Mouse (Mus musculus): ENCODE data around the gene Vps33a. TPM values are rescaled to one million over a fixed set of nuclear protein-coding genes. Genes with fewer than 3 reads are reported as not detected.
"Not testable (repeated sequence)": the region's sequence is repeated elsewhere in the genome, so short reads cannot be mapped to it uniquely, and the experiment has no call there.

Gene Vps33a
- polyA plus RNA-seq, 1 experiment from 2014 or later: 41.5 TPM

- Histone ChIP-seq H3K9ac (peak within 1 kb of the TSS; percentile 73), H3K4me1 (peaks cover 27% of the 10 kb centered on the region), H3K36me3 (peaks cover 22% of the 10 kb centered on the region), H3K4me2 (replicated peaks) (peak within 1 kb of the TSS; percentile 95), H3K27me3 (replicated peaks) (no peaks in the 10 kb centered on the region), H3K9me3 (no peaks in the 10 kb centered on the region), H3K27ac (peak within 1 kb of the TSS; percentile 57), H3K4me3 (peak within 1 kb of the TSS; percentile 80)
- WGBS: under 1% methylated on average over 82 of the region's 82 CpGs
- peak; percentile 97 for ATAC-seq (ENCODE audit: low FRiP score, low read depth)
Measured at GRCm38 (mm10) chr5:123523692-123524392, 49.0 kb downstream of the Vps33a start, which contains the start of gene Diablo. Gene Diablo (minus strand): TSS chr5:123524176.

- no peak for ATAC-seq (ENCODE audit: low FRiP score, low read depth)
- no peak overlapping the region; the same call in 1 of the 2 replicates for H3K4me2 ChIP-seq (replicated peaks)
- H3K27ac ChIP-seq: no peak overlapping the region
- H3K9ac ChIP-seq: no peak overlapping the region
- no peak overlapping the region for H3K4me3 ChIP-seq
- 97% methylated on average over 1 of the region's 1 CpGs for WGBS
- H3K4me1 ChIP-seq: peaks cover 27% of the 10 kb centered on the region
- no peaks in the 10 kb centered on the region for H3K9me3 ChIP-seq
- H3K36me3 ChIP-seq: peaks cover 18% of the 10 kb centered on the region
- H3K27me3 ChIP-seq (replicated peaks): no peaks in the 10 kb centered on the region
Measured at GRCm38 (mm10) chr5:123522166-123522565, 50.7 kb downstream of the Vps33a start.

- Histone ChIP-seq H3K27me3 (replicated peaks) (no peaks in the 10 kb centered on the region), H3K4me2 (replicated peaks) (no peak overlapping the region), H3K9ac (no peak overlapping the region), H3K4me3 (no peak overlapping the region), H3K27ac (no peak overlapping the region), H3K36me3 (peaks cover 24% of the 10 kb centered on the region), H3K4me1 (peaks cover 27% of the 10 kb centered on the region), H3K9me3 (no peaks in the 10 kb centered on the region)
- WGBS: 83% methylated on average over 1 of the region's 1 CpGs
- no peak for ATAC-seq (ENCODE audit: low FRiP score, low read depth)
Measured at GRCm38 (mm10) chr5:123521621-123522020, 51.2 kb downstream of the Vps33a start.

- ATAC-seq (ENCODE audit: low FRiP score, low read depth): no peak
- H3K4me1 ChIP-seq: peaks cover 27% of the 10 kb centered on the region
- no peaks in the 10 kb centered on the region for H3K9me3 ChIP-seq
- 85% methylated on average over 9 of the region's 9 CpGs for WGBS
- H3K4me3 ChIP-seq: no peak overlapping the region
- no peak overlapping the region for H3K27ac ChIP-seq
- H3K4me2 ChIP-seq (replicated peaks): no peak overlapping the region
- no peak overlapping the region for H3K9ac ChIP-seq
- H3K27me3 ChIP-seq (replicated peaks): no peaks in the 10 kb centered on the region
- peaks cover 33% of the 10 kb centered on the region for H3K36me3 ChIP-seq
Measured at GRCm38 (mm10) chr5:123520666-123521065, 52.2 kb downstream of the Vps33a start.

GRCm38 (mm10) chr5:123514871-123515270 is 58.0 kb downstream of the Vps33a start:
- H3K9me3 ChIP-seq: no peaks in the 10 kb centered on the region
- no peak overlapping the region for H3K27ac ChIP-seq
- no peaks in the 10 kb centered on the region for H3K27me3 ChIP-seq (replicated peaks)
- no peak overlapping the region for H3K9ac ChIP-seq
- H3K4me2 ChIP-seq (replicated peaks): no peak overlapping the region
- no peaks in the 10 kb centered on the region for H3K4me1 ChIP-seq
- H3K4me3 ChIP-seq: no peak overlapping the region
- H3K36me3 ChIP-seq: peaks cover 53% of the 10 kb centered on the region
- no peak for ATAC-seq (ENCODE audit: low FRiP score, low read depth)
- 89% methylated on average over 5 of the region's 5 CpGs for WGBS

- Histone ChIP-seq H3K9me3 (no peaks in the 10 kb centered on the region), H3K36me3 (peaks cover 36% of the 10 kb centered on the region), H3K4me2 (replicated peaks) (no peak overlapping the region), H3K4me1 (peaks cover 12% of the 10 kb centered on the region), H3K4me3 (no peak overlapping the region), H3K27me3 (replicated peaks) (peaks cover 5% of the 10 kb centered on the region; the same call in 1 of the 2 replicates), H3K9ac (no peak overlapping the region), H3K27ac (no peak overlapping the region)
- no peak for ATAC-seq (ENCODE audit: low FRiP score, low read depth)
- WGBS: 76% methylated on average over 3 of the region's 3 CpGs
Measured at GRCm38 (mm10) chr5:123512102-123512501, 60.7 kb downstream of the Vps33a start.

- H3K4me2 ChIP-seq (replicated peaks); H3K4me3 ChIP-seq; H3K9ac ChIP-seq; H3K9me3 ChIP-seq; H3K27ac ChIP-seq; H3K27me3 ChIP-seq (replicated peaks); ATAC-seq (ENCODE audit: low FRiP score, low read depth): not testable (repeated sequence)
- Histone ChIP-seq H3K4me1 (peaks cover 12% of the 10 kb centered on the region), H3K36me3 (peaks cover 29% of the 10 kb centered on the region)
- 84% methylated on average over 3 of the region's 3 CpGs for WGBS
Measured at GRCm38 (mm10) chr5:123511426-123511825, 61.4 kb downstream of the Vps33a start.

GRCm38 (mm10) chr5:123510160-123510559 is 62.7 kb downstream of the Vps33a start, which contains the start of gene B3gnt4:
Gene B3gnt4 (plus strand): TSS chr5:123510460.
- Histone ChIP-seq H3K9me3 (no peaks in the 10 kb centered on the region), H3K27me3 (replicated peaks) (peaks cover 7% of the 10 kb centered on the region; the same call in 1 of the 2 replicates), H3K4me3 (no peak within 1 kb of the TSS), H3K4me2 (replicated peaks) (peak within 1 kb of the TSS; percentile 82; the same call in 1 of the 2 replicates), H3K36me3 (peaks cover 18% of the 10 kb centered on the region), H3K9ac (no peak within 1 kb of the TSS), H3K27ac (no peak within 1 kb of the TSS), H3K4me1 (peaks cover 12% of the 10 kb centered on the region)
- 88% methylated on average over 5 of the region's 5 CpGs for WGBS
- no peak for ATAC-seq (ENCODE audit: low FRiP score, low read depth)

- peaks cover 12% of the 10 kb centered on the region for H3K4me1 ChIP-seq
- H3K27ac ChIP-seq: no peak overlapping the region
- ATAC-seq (ENCODE audit: low FRiP score, low read depth): no peak
- H3K9ac ChIP-seq: peak overlapping the region; percentile 72
- H3K4me3 ChIP-seq: peak overlapping the region; percentile 61
- peaks cover 15% of the 10 kb centered on the region for H3K36me3 ChIP-seq
- H3K4me2 ChIP-seq (replicated peaks): peak overlapping the region; percentile 82
- H3K9me3 ChIP-seq: no peaks in the 10 kb centered on the region
- 9% methylated on average over 12 of the region's 12 CpGs for WGBS
- H3K27me3 ChIP-seq (replicated peaks): peaks cover 7% of the 10 kb centered on the region; the same call in 1 of the 2 replicates
Measured at GRCm38 (mm10) chr5:123508921-123509320, 63.9 kb downstream of the Vps33a start.

- under 1% methylated on average over 59 of the region's 59 CpGs for WGBS
- H3K4me3 ChIP-seq: peak overlapping the region; percentile 61
Measured at GRCm38 (mm10) chr5:123507936-123508723, 64.7 kb downstream of the Vps33a start.

GRCm38 (mm10) chr5:123501973-123502372 is 70.9 kb downstream of the Vps33a start:
- Histone ChIP-seq H3K27ac (no peak overlapping the region), H3K36me3 (no peaks in the 10 kb centered on the region), H3K4me1 (peaks cover 10% of the 10 kb centered on the region), H3K27me3 (replicated peaks) (peaks cover 3% of the 10 kb centered on the region; the same call in 1 of the 2 replicates), H3K9ac (no peak overlapping the region), H3K4me3 (no peak overlapping the region), H3K9me3 (no peaks in the 10 kb centered on the region), H3K4me2 (replicated peaks) (no peak overlapping the region)
- 85% methylated on average over 4 of the region's 4 CpGs for WGBS
- ATAC-seq (ENCODE audit: low FRiP score, low read depth): no peak

More at GRCm38 (mm10) chr5:123507936-123508723, 64.7 kb downstream of the Vps33a start:
- ATAC-seq (ENCODE audit: low FRiP score, low read depth): peak; percentile 89
- Histone ChIP-seq H3K4me1 (peaks cover 12% of the 10 kb centered on the region), H3K9me3 (no peaks in the 10 kb centered on the region), H3K27ac (no peak overlapping the region), H3K9ac (peak overlapping the region; percentile 72), H3K4me2 (replicated peaks) (peak overlapping the region; percentile 82), H3K36me3 (peaks cover 15% of the 10 kb centered on the region), H3K27me3 (replicated peaks) (peaks cover 7% of the 10 kb centered on the region; the same call in 1 of the 2 replicates)

GRCm38 (mm10) chr5:123499717-123500116 is 73.1 kb downstream of the Vps33a start:
- no peak overlapping the region for H3K9ac ChIP-seq
- no peaks in the 10 kb centered on the region for H3K9me3 ChIP-seq
- H3K27ac ChIP-seq: no peak overlapping the region
- 0 out of 2 replicates have a peak, but pooled peaks cover 2% of the 10 kb centered on the region for H3K27me3 ChIP-seq (replicated peaks)
- ATAC-seq (ENCODE audit: low FRiP score, low read depth): no peak
- no peaks in the 10 kb centered on the region for H3K36me3 ChIP-seq
- no peak overlapping the region for H3K4me3 ChIP-seq
- H3K4me2 ChIP-seq (replicated peaks): no peak overlapping the region
- peaks cover 10% of the 10 kb centered on the region for H3K4me1 ChIP-seq
- WGBS: 42% methylated on average over 4 of the region's 4 CpGs
